Mouse (Mus musculus) liver, embryonic 16.5 days (tissue): ENCODE results near the gene Gpr83. TPM values are rescaled to one million over a fixed set of nuclear protein-coding genes. Genes with fewer than 3 reads are reported as not detected.

ENCODE experiments used
- polyA plus RNA-seq: library from polyadenylated mRNA; unstranded; fragments of >200 nt; fragmentation: Nextera tagmentation; extraction: Ambion mirVana; gene quantifications from 2 replicates; pipeline ENCODE4 v1.2.1, GENCODE M21; 2015

The Gpr83 gene
- polyA plus RNA-seq, 1 experiment from 2014 or later, result 0.04 TPM

Other genes starting within 250 kb of the Gpr83 start
- 1.7 and 2.4 TPM in 2 replicates for gene Amotl1, start 215.2 kb upstream of the Gpr83 start, polyA plus RNA-seq
- 0.02 and 0.05 TPM in 2 replicates for gene Piwil4, start 119.5 kb upstream of the Gpr83 start, polyA plus RNA-seq
- gene Fut4, start 107.8 kb upstream of the Gpr83 start, polyA plus RNA-seq, result 0.55 and 0.61 TPM in 2 replicates
- gene 1700012B09Rik, start 89.2 kb upstream of the Gpr83 start, polyA plus RNA-seq, result not detected in 2 replicates
- 10.1 and 11.6 TPM in 2 replicates for gene Mre11a, start 75.6 kb upstream of the Gpr83 start, polyA plus RNA-seq
- gene Ankrd49, start 75.4 kb upstream of the Gpr83 start, polyA plus RNA-seq, result 18.9 and 21.0 TPM in 2 replicates
- gene Izumo1r, start 43.7 kb downstream of the Gpr83 start, polyA plus RNA-seq, result not detected in 2 replicates
- gene Panx1, start 185.3 kb downstream of the Gpr83 start, polyA plus RNA-seq, result 2.9 and 3.3 TPM in 2 replicates